Mouse (Mus musculus) kidney, postnatal 10 days (tissue): Measurements from ENCODE around the gene Rnase9.
A peak's percentile ranks its signal among the peaks of the same experiment; 100 is the strongest.
"Not testable (repeated sequence)": the region's sequence is repeated elsewhere in the genome, so short reads cannot be mapped to it uniquely, and the experiment has no call there.

ENCODE experiments used
- DNase-seq: peaks from one replicate; pipeline ENCODE4 v3.0.0; 2021; ENCODE audit warnings: mixed read lengths

Rnase9 gene

GRCm38 (mm10) chr14:51047846-51048245, 6.2 kb upstream of the Rnase9 start:
- DNase-seq, result no peak

- DNase-seq, result no peak
Measured at GRCm38 (mm10) chr14:51036214-51036613, 5.5 kb downstream of the Rnase9 start.

GRCm38 (mm10) chr14:51035206-51035605, 6.5 kb downstream of the Rnase9 start:
- no peak for DNase-seq

GRCm38 (mm10) chr14:51027387-51028155, 14.1 kb downstream of the Rnase9 start:
- no peak for DNase-seq

- DNase-seq, result peak; percentile 81
Measured at GRCm38 (mm10) chr14:51026391-51027133, 15.1 kb downstream of the Rnase9 start.

- DNase-seq, result no peak
Measured at GRCm38 (mm10) chr14:51024820-51025219, 16.8 kb downstream of the Rnase9 start.

- DNase-seq, result no peak
Measured at GRCm38 (mm10) chr14:51023457-51023856, 18.2 kb downstream of the Rnase9 start.

GRCm38 (mm10) chr14:51017256-51017655, 24.4 kb downstream of the Rnase9 start:
- DNase-seq, result peak; percentile 34

- no peak for DNase-seq
Measured at GRCm38 (mm10) chr14:51015780-51016179, 25.9 kb downstream of the Rnase9 start.

- DNase-seq, result not testable (repeated sequence)
Measured at GRCm38 (mm10) chr14:51014724-51015123, 26.9 kb downstream of the Rnase9 start.

- DNase-seq, result no peak
Measured at GRCm38 (mm10) chr14:51009572-51009971, 32.1 kb downstream of the Rnase9 start.

- no peak for DNase-seq
Measured at GRCm38 (mm10) chr14:51008781-51009180, 32.9 kb downstream of the Rnase9 start.

- DNase-seq, result peak; percentile 69
Measured at GRCm38 (mm10) chr14:51007914-51008713, 33.6 kb downstream of the Rnase9 start.

GRCm38 (mm10) chr14:51007152-51007801, 34.4 kb downstream of the Rnase9 start, which contains the start of gene Rnase10:
Gene Rnase10, plus strand, starts transcription at chr14:51007751.
- no peak for DNase-seq

GRCm38 (mm10) chr14:50997999-50998666, 43.5 kb downstream of the Rnase9 start:
- DNase-seq, result no peak

- no peak for DNase-seq
Measured at GRCm38 (mm10) chr14:50997088-50997487, 44.6 kb downstream of the Rnase9 start.

- DNase-seq, result no peak
Measured at GRCm38 (mm10) chr14:50991037-50991436, 50.6 kb downstream of the Rnase9 start.
